Mouse (Mus musculus): ENCODE results near the gene Iqcf3. TPM values are rescaled to one million over a fixed set of nuclear protein-coding genes. Genes with fewer than 3 reads are reported as not detected.
"Not testable (repeated sequence)": the region's sequence is repeated elsewhere in the genome, so short reads cannot be mapped to it uniquely, and the experiment has no call there.

Gene Iqcf3
- polyA plus RNA-seq (2014; fragmentation: Nextera tagmentation; extraction: Ambion mirVana): not detected in 2 replicates

DNA sequence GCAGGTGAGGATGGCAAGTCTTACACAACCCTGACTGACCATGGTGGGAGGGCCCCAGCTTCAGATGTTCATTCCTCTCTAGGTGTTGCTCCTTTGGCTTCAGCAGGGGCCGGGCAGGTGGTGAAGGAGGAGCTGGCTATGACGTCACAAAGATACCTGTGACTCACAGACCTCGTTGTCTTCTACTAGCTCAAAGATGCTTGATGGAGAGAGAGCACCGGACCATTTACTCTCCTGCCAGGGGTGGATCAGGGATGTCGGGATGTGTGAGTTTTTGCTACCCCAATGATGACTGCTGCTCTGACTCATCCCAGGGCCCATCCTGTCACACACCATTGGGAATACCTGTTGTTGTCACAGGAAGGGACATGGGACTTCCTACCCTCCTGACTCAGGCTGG is at the start of gene Iqcf3:
Gene Iqcf3 (minus strand): TSS at position 101 of the 400 bp plus-strand sequence.
- H3K4me3 ChIP-seq (replicated peaks; ENCODE audit: low read length): no peak within 1 kb of the TSS
- H3K4me2 ChIP-seq (replicated peaks): no peak within 1 kb of the TSS
- no peaks in the 10 kb centered on the region for H3K27me3 ChIP-seq (ENCODE audit: control insufficient read depth, insufficient read depth, low read length)
- no peak for ATAC-seq (ENCODE audit: low FRiP score)
- no peaks in the 10 kb centered on the region for H3K4me1 ChIP-seq (replicated peaks; ENCODE audit: control insufficient read depth, insufficient read depth, low read length)
- no peaks in the 10 kb centered on the region for H3K36me3 ChIP-seq (replicated peaks; ENCODE audit: control insufficient read depth, insufficient read depth)
- H3K9ac ChIP-seq: no peak within 1 kb of the TSS
- no peaks in the 10 kb centered on the region for H3K9me3 ChIP-seq (ENCODE audit: control insufficient read depth, low read length)
- DNase-seq (ENCODE audit: low spot score): no peak
- 88% methylated on average over 5 of the region's 5 CpGs for WGBS
- no peak within 1 kb of the TSS for H3K27ac ChIP-seq

DNA sequence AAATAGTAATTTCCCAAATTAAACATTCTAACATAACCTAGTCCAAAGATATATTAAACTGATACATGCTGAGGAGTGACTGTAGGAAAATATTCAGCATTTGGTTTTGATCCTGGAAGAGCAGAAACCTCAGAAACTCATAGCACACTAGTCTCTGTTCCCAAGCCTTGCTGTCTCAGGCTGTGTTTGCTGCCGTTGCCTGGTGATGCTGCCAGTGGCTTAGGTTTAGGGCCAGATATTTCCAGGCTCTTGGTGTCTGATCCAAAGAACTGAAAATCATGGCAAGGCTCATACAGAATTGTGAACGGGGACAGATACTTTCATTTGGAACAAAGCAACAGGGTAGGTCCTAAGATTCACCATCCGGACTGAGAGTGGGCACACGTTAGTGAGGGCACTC is 49.3 kb upstream of the Iqcf3 start:
- no peak for ATAC-seq (ENCODE audit: low FRiP score)

GRCm38 (mm10) chr9:106600546-106600945 is 39.1 kb upstream of the Iqcf3 start:
- Histone ChIP-seq H3K4me1 (replicated peaks; ENCODE audit: control insufficient read depth, insufficient read depth, low read length) (no peaks in the 10 kb centered on the region), H3K4me3 (replicated peaks; ENCODE audit: low read length) (no peak overlapping the region), H3K27ac (no peak overlapping the region), H3K36me3 (replicated peaks; ENCODE audit: control insufficient read depth, insufficient read depth) (no peaks in the 10 kb centered on the region), H3K27me3 (ENCODE audit: control insufficient read depth, insufficient read depth, low read length) (no peaks in the 10 kb centered on the region), H3K4me2 (replicated peaks) (no peak overlapping the region), H3K9ac (no peak overlapping the region), H3K9me3 (ENCODE audit: control insufficient read depth, low read length) (no peaks in the 10 kb centered on the region)
- 27% methylated on average over 8 of the region's 8 CpGs for WGBS
- ATAC-seq (ENCODE audit: low FRiP score): no peak
- DNase-seq (ENCODE audit: low spot score): peak; percentile 83

More for the DNA sequence above, 49.3 kb upstream of the Iqcf3 start:
- Histone ChIP-seq H3K4me2 (replicated peaks) (no peak overlapping the region), H3K27ac (no peak overlapping the region), H3K4me3 (replicated peaks; ENCODE audit: low read length) (no peak overlapping the region), H3K27me3 (ENCODE audit: control insufficient read depth, insufficient read depth, low read length) (no peaks in the 10 kb centered on the region), H3K4me1 (replicated peaks; ENCODE audit: control insufficient read depth, insufficient read depth, low read length) (no peaks in the 10 kb centered on the region), H3K9me3 (ENCODE audit: control insufficient read depth, low read length) (no peaks in the 10 kb centered on the region), H3K9ac (no peak overlapping the region), H3K36me3 (replicated peaks; ENCODE audit: control insufficient read depth, insufficient read depth) (no peaks in the 10 kb centered on the region)
- 74% methylated on average over 4 of the region's 4 CpGs for WGBS
- DNase-seq (ENCODE audit: low spot score): no peak

DNA sequence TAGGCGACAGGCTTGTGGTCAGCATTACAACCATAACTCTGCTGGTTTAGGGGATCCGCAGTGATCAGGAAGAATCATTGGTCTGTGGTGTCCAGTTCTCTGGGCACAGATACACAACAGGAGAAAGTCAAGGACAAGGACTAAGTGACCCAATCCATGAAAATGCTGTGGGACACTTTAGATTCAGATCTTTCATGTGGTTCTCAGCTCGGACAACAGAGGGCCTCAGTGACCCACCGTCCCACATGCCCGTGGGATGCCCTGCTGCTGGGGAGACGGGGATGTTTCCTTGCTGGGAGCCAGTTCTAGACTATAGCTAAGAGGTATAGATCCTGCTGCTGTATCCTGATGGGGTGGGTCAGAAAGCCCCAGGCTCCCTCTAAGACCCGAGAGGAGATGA is 37.0 kb upstream of the Iqcf3 start:
- 42% methylated on average over 7 of the region's 7 CpGs for WGBS
- H3K27ac ChIP-seq: no peak overlapping the region
- ATAC-seq (ENCODE audit: low FRiP score): no peak
- no peaks in the 10 kb centered on the region for H3K27me3 ChIP-seq (ENCODE audit: control insufficient read depth, insufficient read depth, low read length)
- no peak overlapping the region for H3K4me2 ChIP-seq (replicated peaks)
- no peak overlapping the region for H3K9ac ChIP-seq
- DNase-seq (ENCODE audit: low spot score): no peak
- H3K36me3 ChIP-seq (replicated peaks; ENCODE audit: control insufficient read depth, insufficient read depth): no peaks in the 10 kb centered on the region
- H3K4me3 ChIP-seq (replicated peaks; ENCODE audit: low read length): no peak overlapping the region
- no peaks in the 10 kb centered on the region for H3K4me1 ChIP-seq (replicated peaks; ENCODE audit: control insufficient read depth, insufficient read depth, low read length)
- H3K9me3 ChIP-seq (ENCODE audit: control insufficient read depth, low read length): no peaks in the 10 kb centered on the region

- Histone ChIP-seq H3K9me3 (ENCODE audit: control insufficient read depth, low read length) (no peaks in the 10 kb centered on the region), H3K27me3 (ENCODE audit: control insufficient read depth, insufficient read depth, low read length) (no peaks in the 10 kb centered on the region), H3K4me3 (replicated peaks; ENCODE audit: low read length) (no peak overlapping the region), H3K36me3 (replicated peaks; ENCODE audit: control insufficient read depth, insufficient read depth) (no peaks in the 10 kb centered on the region), H3K27ac (no peak overlapping the region), H3K4me1 (replicated peaks; ENCODE audit: control insufficient read depth, insufficient read depth, low read length) (no peaks in the 10 kb centered on the region), H3K4me2 (replicated peaks) (no peak overlapping the region), H3K9ac (0 out of 2 replicates have a peak overlapping the region, but pooled peaks have one; percentile 11)
- WGBS: 67% methylated on average over 7 of the region's 7 CpGs
- DNase-seq (ENCODE audit: low spot score) (no peak), ATAC-seq (ENCODE audit: low FRiP score) (no peak)
Observed at GRCm38 (mm10) chr9:106595836-106596235, 34.4 kb upstream of the Iqcf3 start.

DNA sequence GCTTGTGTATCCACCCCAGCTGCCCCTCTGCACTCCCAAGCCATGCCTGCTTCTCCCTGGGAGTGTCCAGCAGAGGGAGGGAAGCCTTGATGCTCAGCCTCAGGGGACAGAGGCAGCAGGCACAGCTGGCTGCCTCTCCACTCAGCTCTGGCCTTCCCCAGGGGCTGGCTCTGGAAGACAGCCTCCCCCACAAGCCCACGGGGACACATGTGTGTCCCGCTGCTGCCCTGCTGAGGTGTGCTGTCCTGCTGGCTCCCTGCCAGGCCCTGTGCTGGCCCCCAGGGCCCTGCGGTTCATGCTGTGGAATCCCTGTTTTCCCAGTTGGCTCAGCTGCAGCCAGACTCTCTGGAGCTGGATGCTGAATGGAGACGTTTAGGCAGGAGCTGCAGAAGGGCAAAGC is 34.0 kb upstream of the Iqcf3 start:
- not testable (repeated sequence) for H3K4me1 ChIP-seq (replicated peaks; ENCODE audit: control insufficient read depth, insufficient read depth, low read length); H3K4me3 ChIP-seq (replicated peaks; ENCODE audit: low read length); ATAC-seq (ENCODE audit: low FRiP score); H3K27ac ChIP-seq; H3K27me3 ChIP-seq (ENCODE audit: control insufficient read depth, insufficient read depth, low read length); DNase-seq (ENCODE audit: low spot score); H3K9me3 ChIP-seq (ENCODE audit: control insufficient read depth, low read length); H3K9ac ChIP-seq; H3K36me3 ChIP-seq (replicated peaks; ENCODE audit: control insufficient read depth, insufficient read depth); H3K4me2 ChIP-seq (replicated peaks)
- WGBS: 9% methylated on average over 3 of the region's 4 CpGs

DNA sequence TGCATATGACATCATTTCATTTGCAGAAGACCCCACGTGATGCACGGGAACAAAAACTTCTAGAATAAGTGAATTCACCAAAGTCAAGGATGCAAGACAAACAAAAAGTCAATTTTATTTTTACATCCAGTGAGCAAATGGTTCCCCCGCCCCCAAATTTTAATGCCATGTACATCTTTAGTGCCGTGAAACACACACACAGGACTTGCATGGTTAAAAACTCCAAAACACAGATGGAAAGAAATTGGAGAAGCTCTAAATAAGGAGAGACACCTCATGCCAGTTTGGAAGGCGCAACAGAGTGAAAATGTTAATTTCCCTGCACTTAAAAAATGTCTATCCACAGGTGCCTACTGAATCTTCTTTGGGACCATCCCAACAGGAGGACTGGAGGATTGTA is 30.7 kb upstream of the Iqcf3 start:
- 92% methylated on average over 5 of the region's 5 CpGs for WGBS
- no peak overlapping the region for H3K4me2 ChIP-seq (replicated peaks)
- no peaks in the 10 kb centered on the region for H3K9me3 ChIP-seq (ENCODE audit: control insufficient read depth, low read length)
- H3K36me3 ChIP-seq (replicated peaks; ENCODE audit: control insufficient read depth, insufficient read depth): no peaks in the 10 kb centered on the region
- H3K27me3 ChIP-seq (ENCODE audit: control insufficient read depth, insufficient read depth, low read length): no peaks in the 10 kb centered on the region
- no peak overlapping the region for H3K27ac ChIP-seq
- H3K9ac ChIP-seq: no peak overlapping the region
- ATAC-seq (ENCODE audit: low FRiP score) (no peak), DNase-seq (ENCODE audit: low spot score) (no peak)
- no peak overlapping the region for H3K4me3 ChIP-seq (replicated peaks; ENCODE audit: low read length)
- H3K4me1 ChIP-seq (replicated peaks; ENCODE audit: control insufficient read depth, insufficient read depth, low read length): no peaks in the 10 kb centered on the region

- DNase-seq (ENCODE audit: low spot score) (no peak), ATAC-seq (ENCODE audit: low FRiP score) (no peak)
- no peaks in the 10 kb centered on the region for H3K27me3 ChIP-seq (ENCODE audit: control insufficient read depth, insufficient read depth, low read length)
- 72% methylated on average over 1 of the region's 1 CpGs for WGBS
- H3K4me1 ChIP-seq (replicated peaks; ENCODE audit: control insufficient read depth, insufficient read depth, low read length): no peaks in the 10 kb centered on the region
- no peak overlapping the region for H3K4me3 ChIP-seq (replicated peaks; ENCODE audit: low read length)
- 0 out of 2 replicates have a peak, but pooled peaks cover 5% of the 10 kb centered on the region for H3K9me3 ChIP-seq (ENCODE audit: control insufficient read depth, low read length)
- H3K4me2 ChIP-seq (replicated peaks): no peak overlapping the region
- H3K9ac ChIP-seq: no peak overlapping the region
- no peak overlapping the region for H3K27ac ChIP-seq
- H3K36me3 ChIP-seq (replicated peaks; ENCODE audit: control insufficient read depth, insufficient read depth): no peaks in the 10 kb centered on the region
Observed at GRCm38 (mm10) chr9:106582552-106582951, 21.1 kb upstream of the Iqcf3 start.

GRCm38 (mm10) chr9:106580016-106580415 is 18.6 kb upstream of the Iqcf3 start:
- no peaks in the 10 kb centered on the region for H3K36me3 ChIP-seq (replicated peaks; ENCODE audit: control insufficient read depth, insufficient read depth)
- H3K4me1 ChIP-seq (replicated peaks; ENCODE audit: control insufficient read depth, insufficient read depth, low read length): no peaks in the 10 kb centered on the region
- no peak for ATAC-seq (ENCODE audit: low FRiP score)
- no peak overlapping the region for H3K4me3 ChIP-seq (replicated peaks; ENCODE audit: low read length)
- no peak overlapping the region for H3K4me2 ChIP-seq (replicated peaks)
- WGBS: 83% methylated on average over 7 of the region's 7 CpGs
- H3K9me3 ChIP-seq (ENCODE audit: control insufficient read depth, low read length): 0 out of 2 replicates have a peak, but pooled peaks cover 5% of the 10 kb centered on the region
- no peak for DNase-seq (ENCODE audit: low spot score)
- H3K27me3 ChIP-seq (ENCODE audit: control insufficient read depth, insufficient read depth, low read length): no peaks in the 10 kb centered on the region
- no peak overlapping the region for H3K27ac ChIP-seq
- H3K9ac ChIP-seq: no peak overlapping the region

- Histone ChIP-seq H3K4me3 (replicated peaks; ENCODE audit: low read length) (no peak overlapping the region), H3K27ac (no peak overlapping the region), H3K4me1 (replicated peaks; ENCODE audit: control insufficient read depth, insufficient read depth, low read length) (no peaks in the 10 kb centered on the region), H3K27me3 (ENCODE audit: control insufficient read depth, insufficient read depth, low read length) (no peaks in the 10 kb centered on the region), H3K9ac (no peak overlapping the region), H3K9me3 (ENCODE audit: control insufficient read depth, low read length) (0 out of 2 replicates have a peak, but pooled peaks cover 5% of the 10 kb centered on the region), H3K36me3 (replicated peaks; ENCODE audit: control insufficient read depth, insufficient read depth) (no peaks in the 10 kb centered on the region), H3K4me2 (replicated peaks) (no peak overlapping the region)
- ATAC-seq (ENCODE audit: low FRiP score) (no peak), DNase-seq (ENCODE audit: low spot score) (no peak)
- WGBS: 91% methylated on average over 2 of the region's 2 CpGs
Observed at GRCm38 (mm10) chr9:106576112-106576511, 14.7 kb upstream of the Iqcf3 start.
